Mouse (Mus musculus): Measurements from ENCODE around the gene Ncf1.

The Ncf1 gene

GRCm38 (mm10) chr5:134243661-134244436, 14.4 kb upstream of the Ncf1 start:
- DNase-seq (ENCODE audit: low spot score in 2 of 2), result no peak

DNA sequence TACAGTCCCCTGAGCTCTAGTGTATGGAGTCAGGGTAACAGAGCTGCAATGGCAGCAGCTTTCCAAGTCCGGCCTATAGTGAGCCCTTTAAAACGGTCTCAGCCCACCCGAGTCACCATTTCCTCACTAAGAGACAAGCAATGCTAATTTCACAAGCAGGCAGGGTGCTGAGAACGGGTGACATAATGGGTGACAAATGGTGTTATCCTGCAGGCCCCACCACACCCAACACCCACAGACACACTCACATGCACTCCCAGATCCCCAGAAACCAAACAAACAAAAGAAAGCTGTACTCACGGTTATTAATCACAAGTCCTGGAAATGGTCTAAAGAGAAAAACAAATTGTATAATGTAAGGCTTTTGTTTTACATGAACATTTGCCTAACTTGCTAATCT, 12.4 kb upstream of the Ncf1 start:
- DNase-seq (ENCODE audit: low spot score in 2 of 2), result no peak

- no peak for DNase-seq (ENCODE audit: low spot score in 2 of 2)
These were observed 8.7 kb upstream of the Ncf1 start for GRCm38 (mm10) chr5:134237936-134238760.

DNA sequence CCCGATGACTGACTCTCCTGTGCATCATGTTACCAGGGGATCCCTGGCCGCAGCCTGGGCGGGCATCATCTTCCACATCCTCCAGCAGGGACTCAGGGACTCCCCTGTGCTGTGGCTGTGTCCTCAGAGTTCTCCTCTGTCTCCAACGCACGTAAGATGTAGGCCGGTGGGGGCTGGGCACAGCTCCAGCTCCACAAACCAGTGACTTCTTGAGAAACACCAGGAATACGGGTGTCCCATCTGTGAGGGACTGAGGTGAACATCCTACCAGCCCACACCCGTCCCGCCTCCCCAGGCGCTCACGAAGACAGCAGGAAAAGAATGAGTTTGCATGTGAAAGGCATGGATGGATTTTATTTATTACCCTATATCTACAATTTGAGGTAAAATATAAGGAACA, 8.1 kb upstream of the Ncf1 start:
- no peak for DNase-seq (ENCODE audit: low spot score in 2 of 2)

- DNase-seq (ENCODE audit: low spot score in 2 of 2), result no peak
These were observed 7.4 kb upstream of the Ncf1 start for GRCm38 (mm10) chr5:134236796-134237195.

- no peak for DNase-seq (ENCODE audit: low spot score in 2 of 2)
These were observed 6.8 kb upstream of the Ncf1 start for GRCm38 (mm10) chr5:134236241-134236640.

DNA sequence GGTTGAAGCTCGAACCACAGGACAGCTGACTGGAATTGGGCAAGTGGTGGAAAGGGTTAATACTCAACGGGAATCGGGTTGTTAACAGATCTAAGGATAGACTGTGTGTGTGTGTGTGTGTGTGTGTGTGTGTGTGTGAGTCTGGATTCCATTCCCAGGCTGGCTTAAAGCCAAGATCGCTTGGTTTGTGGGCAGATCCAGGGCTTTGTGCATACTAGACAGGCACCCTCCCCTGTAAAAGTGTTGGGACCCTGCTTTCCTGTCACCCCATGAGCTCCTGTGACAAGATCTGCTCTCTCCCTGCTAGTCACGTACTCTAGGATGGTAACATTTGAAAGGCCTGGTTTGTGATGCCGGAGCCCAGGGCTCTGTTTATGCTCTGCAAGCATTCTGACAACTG, 5.7 kb upstream of the Ncf1 start:
- DNase-seq (ENCODE audit: low spot score in 2 of 2), result no peak

DNA sequence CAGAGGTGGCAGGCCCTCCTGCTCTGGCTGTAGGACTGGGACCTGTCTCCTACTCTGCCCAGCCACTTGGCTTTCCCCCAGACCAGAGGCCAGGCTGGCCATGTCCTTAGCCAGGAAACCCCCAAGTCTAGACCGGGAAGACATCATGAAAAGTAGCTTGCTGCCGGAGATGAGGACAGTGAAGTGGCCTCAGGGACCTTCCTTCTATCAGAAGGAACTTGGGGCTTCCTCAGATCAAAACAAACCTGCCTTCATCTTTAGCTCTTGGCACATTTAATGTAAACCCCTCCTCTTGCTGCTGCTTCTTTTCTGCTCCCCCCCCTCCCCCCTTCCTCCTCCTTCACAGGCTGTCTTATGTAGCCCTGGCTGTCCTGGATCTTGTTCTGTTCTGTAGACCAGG, 4.8 kb upstream of the Ncf1 start:
- DNase-seq (ENCODE audit: low spot score in 2 of 2), result no peak

- DNase-seq (ENCODE audit: low spot score in 2 of 2), result no peak
These were observed 3.8 kb upstream of the Ncf1 start for GRCm38 (mm10) chr5:134233244-134233651.

DNA sequence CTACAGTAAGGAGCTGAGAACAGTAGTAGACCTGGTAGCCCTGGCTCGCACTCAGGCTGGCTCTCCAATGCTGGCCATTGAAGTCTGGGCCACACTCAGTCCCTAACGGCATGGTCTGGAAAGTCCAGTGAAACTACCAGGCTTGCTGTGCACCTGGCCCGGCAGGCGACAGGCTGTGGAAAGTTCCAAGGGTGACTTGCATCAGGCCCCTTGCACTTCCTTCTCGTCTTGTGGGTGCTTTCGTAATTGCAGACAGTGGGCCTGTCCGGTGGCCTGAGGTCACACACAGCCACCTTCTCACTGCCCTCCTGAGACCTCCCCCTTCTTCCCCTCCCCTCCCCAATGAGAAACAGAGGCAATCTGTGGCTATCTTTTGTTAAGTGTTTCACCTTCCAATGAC, 3.1 kb upstream of the Ncf1 start:
- no peak for DNase-seq (ENCODE audit: low spot score in 2 of 2)

- DNase-seq (ENCODE audit: low spot score in 2 of 2), result no peak
These were observed 2.7 kb upstream of the Ncf1 start for GRCm38 (mm10) chr5:134232111-134232510.

- DNase-seq (ENCODE audit: low spot score in 2 of 2), result no peak
These were observed 2.0 kb upstream of the Ncf1 start for GRCm38 (mm10) chr5:134231376-134231775.

DNA sequence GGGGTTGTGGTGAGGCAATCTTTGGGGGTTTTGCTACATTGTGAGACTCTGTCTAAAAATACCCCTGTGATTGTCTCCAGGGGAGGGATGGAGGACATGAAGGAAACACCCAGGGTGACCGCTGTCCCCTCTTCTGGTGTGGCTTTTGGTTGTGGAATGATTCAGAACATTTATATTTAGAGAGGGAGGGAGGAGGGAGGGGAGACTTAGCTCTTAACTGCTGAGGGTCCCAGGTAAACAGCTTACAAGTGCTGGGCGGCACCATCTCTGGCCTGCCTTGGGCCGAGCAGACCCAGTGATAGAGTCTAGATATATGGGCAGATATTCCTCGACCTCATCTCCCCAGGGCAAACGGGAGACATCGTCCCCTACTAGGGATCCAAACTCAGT, 1.2 kb downstream of the Ncf1 start:
- DNase-seq (ENCODE audit: low spot score in 2 of 2), result no peak

GRCm38 (mm10) chr5:134227574-134228248, 1.7 kb downstream of the Ncf1 start:
- no peak for DNase-seq (ENCODE audit: low spot score in 2 of 2)

DNA sequence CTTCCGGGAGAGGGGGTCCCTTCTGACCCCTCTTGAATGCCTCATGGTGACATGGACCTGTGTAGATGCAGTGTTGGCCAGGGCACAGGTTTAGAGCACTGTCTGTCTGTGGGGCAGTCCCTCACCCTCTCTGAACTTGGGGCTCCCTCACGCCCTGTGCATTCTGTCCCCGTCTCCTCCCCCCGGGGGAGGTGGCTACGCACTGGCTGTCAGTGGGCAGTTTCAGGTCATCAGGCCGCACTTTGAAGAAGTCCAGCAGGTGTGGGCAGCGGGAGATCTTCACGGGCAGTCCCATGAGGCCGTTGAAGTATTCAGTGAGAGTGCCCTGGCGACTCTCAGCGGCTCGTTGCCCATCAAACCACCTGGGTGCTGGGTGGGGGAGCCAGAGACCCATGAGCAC, 2.5 kb downstream of the Ncf1 start:
- no peak for DNase-seq (ENCODE audit: low spot score in 2 of 2)

GRCm38 (mm10) chr5:134225110-134225901, 4.1 kb downstream of the Ncf1 start:
- no peak for DNase-seq (ENCODE audit: low spot score in 2 of 2)

- no peak for DNase-seq (ENCODE audit: low spot score in 2 of 2)
These were observed 7.7 kb downstream of the Ncf1 start for GRCm38 (mm10) chr5:134221708-134222150.

DNA sequence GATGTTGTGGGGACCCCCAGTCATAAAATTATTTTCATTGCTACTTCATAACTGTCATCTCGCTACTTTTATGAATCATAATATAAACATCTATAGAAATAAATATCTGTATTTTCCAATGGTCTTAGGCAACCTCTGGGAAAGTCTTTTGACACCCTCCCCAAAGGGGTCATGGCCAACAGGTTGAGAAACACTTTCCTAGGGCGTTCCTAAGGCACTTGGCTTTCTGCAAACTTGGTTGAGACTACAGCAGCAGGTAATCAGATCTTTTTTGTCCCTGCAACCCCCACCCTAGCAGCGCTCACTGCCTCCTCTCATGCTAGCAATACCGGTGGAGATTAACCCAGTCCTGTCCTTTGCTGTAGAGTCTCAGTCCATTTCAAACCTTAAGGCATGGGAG, 8.1 kb downstream of the Ncf1 start:
- DNase-seq (ENCODE audit: low spot score in 2 of 2), result no peak

- DNase-seq (ENCODE audit: low spot score in 2 of 2), result no peak
These were observed 11.5 kb downstream of the Ncf1 start for GRCm38 (mm10) chr5:134217900-134218299.

GRCm38 (mm10) chr5:134214021-134214806, 15.2 kb downstream of the Ncf1 start:
- DNase-seq (ENCODE audit: low spot score in 2 of 2), result no peak

All from frontal cortex, postnatal 25 days (tissue).